Mouse (Mus musculus): ENCODE measurements around the gene Slc30a7. TPM values are rescaled to one million over a fixed set of nuclear protein-coding genes. Genes with fewer than 3 reads are reported as not detected.

Slc30a7 gene
- total and polyA plus RNA-seq, 2 experiments, result 5.8 to 11.2 TPM

- peaks cover 42% of the 10 kb centered on the region for H3K36me3 ChIP-seq (ENCODE audit: control insufficient read depth, insufficient read depth, low read length)
- 76% methylated on average over 6 of the region's 6 CpGs for WGBS
- DNase-seq (ENCODE audit: extremely low read depth, low read depth, low spot score), result no peak
Observed at GRCm38 (mm10) chr3:115949921-115950877, 57.0 kb downstream of the Slc30a7 start.

GRCm38 (mm10) chr3:115949220-115949920, 57.8 kb downstream of the Slc30a7 start:
- DNase-seq (ENCODE audit: extremely low read depth, low read depth, low spot score), result no peak
- H3K4me1 ChIP-seq (ENCODE audit: control insufficient read depth, insufficient read depth, low read length), result no peaks in the 10 kb centered on the region
- H3K9ac ChIP-seq (ENCODE audit: low read depth, low read length), result no peak overlapping the region
- H3K27ac ChIP-seq (replicated peaks; ENCODE audit: insufficient read depth, low read depth, low read length), result no peak overlapping the region
- H3K27me3 ChIP-seq (ENCODE audit: control insufficient read depth, insufficient read depth, low read length), result no peaks in the 10 kb centered on the region
- no peak for TF ChIP-seq CTCF (IDR thresholded peaks at IDR 0.05; ENCODE audit: low read depth, low read length)
- no peak for TF ChIP-seq POLR2A (IDR thresholded peaks at IDR 0.05; ENCODE audit: extremely low read depth, insufficient read depth, low read length)
- no peaks in the 10 kb centered on the region for H3K79me2 ChIP-seq (ENCODE audit: control insufficient read depth, insufficient read depth, low read length)
- peaks cover 42% of the 10 kb centered on the region for H3K36me3 ChIP-seq (ENCODE audit: control insufficient read depth, insufficient read depth, low read length)
- WGBS, result 75% methylated on average over 3 of the region's 3 CpGs
- no peak overlapping the region for H3K4me3 ChIP-seq (ENCODE audit: insufficient read depth, low read depth, low read length)

More at GRCm38 (mm10) chr3:115949921-115950877, 57.0 kb downstream of the Slc30a7 start:
- Histone ChIP-seq H3K4me1 (ENCODE audit: control insufficient read depth, insufficient read depth, low read length) (no peaks in the 10 kb centered on the region), H3K4me3 (ENCODE audit: insufficient read depth, low read depth, low read length) (no peak overlapping the region), H3K9ac (ENCODE audit: low read depth, low read length) (no peak overlapping the region), H3K27me3 (ENCODE audit: control insufficient read depth, insufficient read depth, low read length) (no peaks in the 10 kb centered on the region), H3K79me2 (ENCODE audit: control insufficient read depth, insufficient read depth, low read length) (no peaks in the 10 kb centered on the region), H3K27ac (replicated peaks; ENCODE audit: insufficient read depth, low read depth, low read length) (no peak overlapping the region)
- TF ChIP-seq CTCF (IDR thresholded peaks at IDR 0.05; ENCODE audit: low read depth, low read length) (no peak), POLR2A (IDR thresholded peaks at IDR 0.05; ENCODE audit: extremely low read depth, insufficient read depth, low read length) (no peak)

GRCm38 (mm10) chr3:115946272-115946671, 60.9 kb downstream of the Slc30a7 start:
- no peaks in the 10 kb centered on the region for H3K4me1 ChIP-seq (ENCODE audit: control insufficient read depth, insufficient read depth, low read length)
- H3K27ac ChIP-seq (replicated peaks; ENCODE audit: insufficient read depth, low read depth, low read length), result no peak overlapping the region
- TF ChIP-seq CTCF (IDR thresholded peaks at IDR 0.05; ENCODE audit: low read depth, low read length) (no peak), POLR2A (IDR thresholded peaks at IDR 0.05; ENCODE audit: extremely low read depth, insufficient read depth, low read length) (no peak)
- H3K4me3 ChIP-seq (ENCODE audit: insufficient read depth, low read depth, low read length), result no peak overlapping the region
- DNase-seq (ENCODE audit: extremely low read depth, low read depth, low spot score), result no peak
- H3K27me3 ChIP-seq (ENCODE audit: control insufficient read depth, insufficient read depth, low read length), result no peaks in the 10 kb centered on the region
- 97% methylated on average over 8 of the region's 8 CpGs for WGBS
- H3K9ac ChIP-seq (ENCODE audit: low read depth, low read length), result no peak overlapping the region
- no peaks in the 10 kb centered on the region for H3K79me2 ChIP-seq (ENCODE audit: control insufficient read depth, insufficient read depth, low read length)
- peaks cover 46% of the 10 kb centered on the region for H3K36me3 ChIP-seq (ENCODE audit: control insufficient read depth, insufficient read depth, low read length)

- no peak overlapping the region for H3K4me3 ChIP-seq (ENCODE audit: insufficient read depth, low read depth, low read length)
- no peak overlapping the region for H3K27ac ChIP-seq (replicated peaks; ENCODE audit: insufficient read depth, low read depth, low read length)
- H3K27me3 ChIP-seq (ENCODE audit: control insufficient read depth, insufficient read depth, low read length), result no peaks in the 10 kb centered on the region
- peaks cover 45% of the 10 kb centered on the region for H3K36me3 ChIP-seq (ENCODE audit: control insufficient read depth, insufficient read depth, low read length)
- no peaks in the 10 kb centered on the region for H3K79me2 ChIP-seq (ENCODE audit: control insufficient read depth, insufficient read depth, low read length)
- WGBS, result 97% methylated on average over 6 of the region's 6 CpGs
- no peaks in the 10 kb centered on the region for H3K4me1 ChIP-seq (ENCODE audit: control insufficient read depth, insufficient read depth, low read length)
- H3K9ac ChIP-seq (ENCODE audit: low read depth, low read length), result no peak overlapping the region
- TF ChIP-seq CTCF (IDR thresholded peaks at IDR 0.05; ENCODE audit: low read depth, low read length), result no peak
- no peak for TF ChIP-seq POLR2A (IDR thresholded peaks at IDR 0.05; ENCODE audit: extremely low read depth, insufficient read depth, low read length)
- DNase-seq (ENCODE audit: extremely low read depth, low read depth, low spot score), result no peak
Observed at GRCm38 (mm10) chr3:115944376-115944775, 62.8 kb downstream of the Slc30a7 start.

- Histone ChIP-seq H3K36me3 (ENCODE audit: control insufficient read depth, insufficient read depth, low read length) (peaks cover 41% of the 10 kb centered on the region), H3K79me2 (ENCODE audit: control insufficient read depth, insufficient read depth, low read length) (no peaks in the 10 kb centered on the region), H3K9ac (ENCODE audit: low read depth, low read length) (no peak overlapping the region), H3K4me3 (ENCODE audit: insufficient read depth, low read depth, low read length) (no peak overlapping the region), H3K4me1 (ENCODE audit: control insufficient read depth, insufficient read depth, low read length) (no peaks in the 10 kb centered on the region), H3K27me3 (ENCODE audit: control insufficient read depth, insufficient read depth, low read length) (no peaks in the 10 kb centered on the region), H3K27ac (replicated peaks; ENCODE audit: insufficient read depth, low read depth, low read length) (no peak overlapping the region)
- 93% methylated on average over 8 of the region's 8 CpGs for WGBS
- TF ChIP-seq POLR2A (IDR thresholded peaks at IDR 0.05; ENCODE audit: extremely low read depth, insufficient read depth, low read length) (no peak), CTCF (IDR thresholded peaks at IDR 0.05; ENCODE audit: low read depth, low read length) (no peak)
- no peak for DNase-seq (ENCODE audit: extremely low read depth, low read depth, low spot score)
Observed at GRCm38 (mm10) chr3:115941464-115941863, 65.7 kb downstream of the Slc30a7 start.
